33 mouse cellular contexts compared by ENCODE assay signal in the genomic region with DNA sequence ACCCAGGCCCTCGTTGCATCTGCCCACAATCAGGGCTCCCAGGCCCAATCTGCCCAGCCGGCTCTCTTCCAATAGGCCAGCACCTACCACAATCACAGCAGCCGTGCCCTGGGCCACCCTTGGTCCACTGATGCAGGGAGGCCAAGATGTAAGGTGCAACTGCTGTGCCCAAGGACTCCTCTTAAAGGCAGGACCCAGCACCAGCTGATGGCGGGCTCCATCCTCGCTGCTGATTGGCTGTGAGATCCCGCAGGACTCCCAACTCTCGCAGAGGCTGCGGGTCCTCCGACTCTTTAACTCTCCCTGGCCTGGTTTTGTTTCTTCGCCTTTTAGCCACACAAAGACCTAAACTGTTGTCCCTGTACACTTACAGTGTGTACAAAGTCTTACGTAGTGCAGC. TPM values are rescaled to one million over a fixed set of nuclear protein-coding genes. Genes with fewer than 3 reads are reported as not detected.
DNase-seq lines count a peak whose midpoint lies in the region; TF ChIP-seq lines count a peak whose summit lies in the region.
"Had no signal": no experiment of that assay in that cellular context is flagged by ENCODE, and none has a peak within 500 bp of the region (broad histone marks: within the 10 kb centered on the region; RNA-seq: fewer than 3 reads in every experiment).

A gene (minus strand): TSS at position 225 of the 400 bp plus-strand sequence.

- H3K36me3 ChIP-seq in testis, adult 2 months (ENCODE audit: control insufficient read depth, insufficient read depth, low read length): no peaks in the 10 kb centered on the region; the same call in 1 of the 2 replicates
- H3K36me3 ChIP-seq: embryonic facial prominence, embryonic 15.5 days; heart, embryonic 12.5 days; heart, embryonic 15.5 days; hindbrain, embryonic 10.5 days; hindbrain, embryonic 13.5 days; intestine, embryonic 15.5 days had no signal

- TF ChIP-seq POLR2A in testis, adult 2 months (IDR thresholded peaks at IDR 0.05; ENCODE audit: control insufficient read depth, low read depth, low read length): peak; percentile 79

- no peak for TF ChIP-seq CTCF in testis, adult 2 months (IDR thresholded peaks at IDR 0.05; ENCODE audit: control insufficient read depth, insufficient read depth, insufficient replicate concordance, low read depth, low read length)

- peak within 1 kb of the TSS; percentile 87 for H3K4me3 ChIP-seq in testis, adult 2 months (ENCODE audit: control insufficient read depth, low read depth, low read length)
- H3K4me3 ChIP-seq: embryonic facial prominence, embryonic 15.5 days; gastrocnemius, adult 2 months; heart, embryonic 12.5 days; heart, embryonic 15.5 days; hindbrain, embryonic 10.5 days; hindbrain, embryonic 13.5 days; intestine, embryonic 15.5 days had no signal

- no peaks in the 10 kb centered on the region for H3K27me3 ChIP-seq in testis, adult 2 months (ENCODE audit: control insufficient read depth, insufficient read depth, low read length)
- H3K27me3 ChIP-seq: embryonic facial prominence, embryonic 15.5 days; heart, embryonic 12.5 days; heart, embryonic 15.5 days; hindbrain, embryonic 13.5 days; intestine, embryonic 15.5 days had no signal

- H3K4me1 ChIP-seq in testis, adult 2 months (ENCODE audit: control insufficient read depth, insufficient read depth, low read length): peaks cover 2% of the 10 kb centered on the region
- H3K4me1 ChIP-seq: embryonic facial prominence, embryonic 15.5 days; heart, embryonic 12.5 days; heart, embryonic 15.5 days; hindbrain, embryonic 10.5 days; hindbrain, embryonic 13.5 days; intestine, embryonic 15.5 days had no signal

- DNase-seq in testis, postnatal 10 days (ENCODE audit: low spot score): no peak
- DNase-seq in ES-CJ7 (ENCODE audit: low read depth, low spot score) (peak; percentile 59), ZHBTc4 (ENCODE audit: low read depth, low spot score) (peak; percentile 72)
- DNase-seq in ovary, postnatal 36 days (ENCODE audit: low spot score): no peak
- DNase-seq in kidney, adult 18-20 months: no peak
- DNase-seq: adrenal gland, adult 2 months; adrenal gland, postnatal 14 days; cerebellum, adult 11 months; cerebellum, adult 2 months; cerebellum, adult 9-11 months; cerebellum, postnatal 25 days; embryo, embryonic 11 days; forebrain, postnatal 0 days; gastrocnemius, adult 2 months; gastrocnemius, postnatal 14 days; heart, adult 18-20 months; heart, postnatal 10 days; heart, postnatal 36 days had no signal

- peak within 1 kb of the TSS; percentile 96 for H3K27ac ChIP-seq in testis, adult 2 months (ENCODE audit: control insufficient read depth, insufficient read depth, low read depth, low read length)
- H3K27ac ChIP-seq: embryonic facial prominence, embryonic 15.5 days; gastrocnemius, adult 2 months; heart, embryonic 15.5 days; hindbrain, embryonic 10.5 days; hindbrain, embryonic 13.5 days; intestine, embryonic 15.5 days had no signal

RNA-seq across cellular contexts. Expression of the gene that starts here (rescaled TPM):
- polyA plus RNA-seq in testis, adult 2 months (2012; rRNA removed): 57.2 and 69.9 TPM in 2 replicates
- polyA plus RNA-seq: adrenal gland, adult 2 months; C2C12; CD4-positive, CD25-positive, alpha-beta regulatory T cell, adult 4 months; cerebellum, adult 2 months; embryonic facial prominence, embryonic 11.5 days; embryonic facial prominence, embryonic 15.5 days; forebrain, embryonic 11.5 days; forebrain, embryonic 14.5 days; frontal cortex, adult 2 months; gonadal fat pad, adult 2 months; heart, embryonic 12.5 days; hindbrain, embryonic 10.5 days; hindbrain, embryonic 13.5 days; hindbrain, embryonic 16.5 days; intestine, embryonic 15.5 days had no signal

Comparison
In these comparisons a context has a peak if more than half of its experiments do, and no peak if none do; other contexts are left out.
1. DNase-seq: peak in ES-CJ7 (single experiment) and ZHBTc4 (single experiment); none in testis, postnatal 10 days (single experiment), ovary, postnatal 36 days (single experiment) and kidney, adult 18-20 months (single experiment).